Mouse (Mus musculus): ENCODE measurements around the gene Actl10.
A peak's percentile ranks its signal among the peaks of the same experiment; 100 is the strongest.

Gene Actl10

GRCm38 (mm10) chr2:154550937-154551336, 639 bp upstream of the Actl10 start:
- DNase-seq (ENCODE audit: low read depth, low spot score) = no peak

- peak; percentile 51 for DNase-seq (ENCODE audit: low read depth, low spot score)
Measured at GRCm38 (mm10) chr2:154551927-154552326, 351 bp downstream of the Actl10 start.

GRCm38 (mm10) chr2:154552424-154552907, 890 bp downstream of the Actl10 start:
- peak; percentile 69 for DNase-seq (ENCODE audit: low read depth, low spot score)

- no peak for DNase-seq (ENCODE audit: low read depth, low spot score)
Measured at GRCm38 (mm10) chr2:154555235-154555634, 3.7 kb downstream of the Actl10 start.

- DNase-seq (ENCODE audit: low read depth, low spot score) = no peak
Measured at GRCm38 (mm10) chr2:154557184-154557832, 5.7 kb downstream of the Actl10 start.

- peak; percentile 82 for DNase-seq (ENCODE audit: low read depth, low spot score)
Measured at GRCm38 (mm10) chr2:154558264-154559039, 6.9 kb downstream of the Actl10 start, which contains the start of gene Necab3. Gene Necab3 (minus strand): TSS chr2:154558890.

- DNase-seq (ENCODE audit: low read depth, low spot score) = no peak
Measured at GRCm38 (mm10) chr2:154563612-154564170, 12.1 kb downstream of the Actl10 start.

GRCm38 (mm10) chr2:154565562-154565961, 14.0 kb downstream of the Actl10 start:
- DNase-seq (ENCODE audit: low read depth, low spot score) = no peak

GRCm38 (mm10) chr2:154566641-154567040, 15.1 kb downstream of the Actl10 start:
- DNase-seq (ENCODE audit: low read depth, low spot score) = no peak

- no peak for DNase-seq (ENCODE audit: low read depth, low spot score)
Measured at GRCm38 (mm10) chr2:154567766-154568165, 16.2 kb downstream of the Actl10 start.

- peak; percentile 77 for DNase-seq (ENCODE audit: low read depth, low spot score)
Measured at GRCm38 (mm10) chr2:154568329-154569070, 16.9 kb downstream of the Actl10 start.

- DNase-seq (ENCODE audit: low read depth, low spot score) = peak; percentile 84
Measured at GRCm38 (mm10) chr2:154569071-154569748, 17.6 kb downstream of the Actl10 start.

- DNase-seq (ENCODE audit: low read depth, low spot score) = peak; percentile 96
Measured at GRCm38 (mm10) chr2:154569836-154570286, 18.3 kb downstream of the Actl10 start, which contains the start of gene E2f1. Gene E2f1 (minus strand): TSS chr2:154569892.

- DNase-seq (ENCODE audit: low read depth, low spot score) = no peak
Measured at GRCm38 (mm10) chr2:154570666-154571065, 19.1 kb downstream of the Actl10 start.

- DNase-seq (ENCODE audit: low read depth, low spot score) = peak; percentile 56
Measured at GRCm38 (mm10) chr2:154571266-154571665, 19.7 kb downstream of the Actl10 start.

- DNase-seq (ENCODE audit: low read depth, low spot score) = no peak
Measured at GRCm38 (mm10) chr2:154571976-154572375, 20.4 kb downstream of the Actl10 start.

- DNase-seq (ENCODE audit: low read depth, low spot score) = no peak
Measured at GRCm38 (mm10) chr2:154572996-154573395, 21.4 kb downstream of the Actl10 start.

GRCm38 (mm10) chr2:154574271-154574670, 22.7 kb downstream of the Actl10 start:
- no peak for DNase-seq (ENCODE audit: low read depth, low spot score)

GRCm38 (mm10) chr2:154576876-154577743, 25.5 kb downstream of the Actl10 start:
- no peak for DNase-seq (ENCODE audit: low read depth, low spot score)

GRCm38 (mm10) chr2:154577744-154578067, 26.1 kb downstream of the Actl10 start:
- DNase-seq (ENCODE audit: low read depth, low spot score) = no peak

Measured in R1 (cell line).